Mouse (Mus musculus): ENCODE measurements at regions not wholly inside any gene's neighbourhood (a gene's known extent, or its start where the extent isn't known, plus 50 kb on each side); places are given as distances from the start of the nearest gene placed in this dataset.
A peak's percentile ranks its signal among the peaks of the same experiment; 100 is the strongest.

- H3K4me1 ChIP-seq (replicated peaks), result peaks cover 5% of the 10 kb centered on the region; the same call in 1 of the 2 replicates
- 22% methylated on average over 10 of the region's 10 CpGs for WGBS
- no peak overlapping the region for H3K27ac ChIP-seq
- no peak overlapping the region for H3K4me3 ChIP-seq
- no peak overlapping the region for H3K9ac ChIP-seq
- no peaks in the 10 kb centered on the region for H3K36me3 ChIP-seq
- H3K27me3 ChIP-seq, result 0 out of 2 replicates have a peak, but pooled peaks cover 4% of the 10 kb centered on the region
- no peaks in the 10 kb centered on the region for H3K9me3 ChIP-seq (replicated peaks)
- H3K4me2 ChIP-seq, result 0 out of 2 replicates have a peak overlapping the region, but pooled peaks have one; percentile 17
- no peak for ATAC-seq (replicated peaks; ENCODE audit: insufficient number of reproducible peaks, insufficient read depth, low FRiP score, low read depth)
Measured at GRCm38 (mm10) chr11:114370708-114371107, 297.6 kb upstream of the Rpl38 start.

DNA sequence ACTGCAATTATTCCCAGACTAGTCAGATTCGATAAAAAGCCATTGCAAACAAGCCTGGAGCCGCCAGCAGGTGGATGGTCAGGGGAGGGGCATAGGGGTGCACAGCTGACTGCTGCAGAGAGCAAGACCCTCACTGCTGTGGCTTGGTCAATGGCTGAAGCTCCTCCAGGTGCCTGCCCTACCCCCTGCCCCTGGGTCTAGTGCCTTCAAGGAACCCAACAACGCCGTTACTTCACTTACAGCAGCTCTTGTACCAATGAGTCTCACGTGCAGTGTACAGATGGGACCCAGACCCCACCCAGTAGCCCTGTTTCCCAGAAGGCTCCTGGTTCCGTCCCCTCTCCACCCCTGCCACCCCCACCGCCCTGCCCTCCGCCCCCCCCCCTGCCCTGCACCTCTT is 300.5 kb upstream of the Rpl38 start:
- Histone ChIP-seq H3K36me3 (no peaks in the 10 kb centered on the region), H3K4me2 (no peak overlapping the region), H3K4me1 (replicated peaks) (peaks cover 5% of the 10 kb centered on the region; the same call in 1 of the 2 replicates), H3K4me3 (no peak overlapping the region), H3K9me3 (replicated peaks) (no peaks in the 10 kb centered on the region), H3K9ac (no peak overlapping the region), H3K27me3 (0 out of 2 replicates have a peak, but pooled peaks cover 4% of the 10 kb centered on the region), H3K27ac (no peak overlapping the region)
- no peak for ATAC-seq (replicated peaks; ENCODE audit: insufficient number of reproducible peaks, insufficient read depth, low FRiP score, low read depth)
- WGBS, result 80% methylated on average over 8 of the region's 8 CpGs

GRCm38 (mm10) chr11:114360946-114361345 is 294.1 kb upstream of the Sdk2 start:
- WGBS, result 79% methylated on average over 8 of the region's 8 CpGs
- Histone ChIP-seq H3K4me3 (no peak overlapping the region), H3K27me3 (no peaks in the 10 kb centered on the region), H3K9me3 (replicated peaks) (no peaks in the 10 kb centered on the region), H3K27ac (no peak overlapping the region), H3K36me3 (no peaks in the 10 kb centered on the region), H3K9ac (no peak overlapping the region), H3K4me2 (no peak overlapping the region), H3K4me1 (replicated peaks) (no peaks in the 10 kb centered on the region)
- no peak for ATAC-seq (replicated peaks; ENCODE audit: insufficient number of reproducible peaks, insufficient read depth, low FRiP score, low read depth)

- H3K9me3 ChIP-seq (replicated peaks), result no peaks in the 10 kb centered on the region
- no peak overlapping the region for H3K4me3 ChIP-seq
- no peak overlapping the region for H3K27ac ChIP-seq
- ATAC-seq (replicated peaks; ENCODE audit: insufficient number of reproducible peaks, insufficient read depth, low FRiP score, low read depth), result no peak
- H3K36me3 ChIP-seq, result no peaks in the 10 kb centered on the region
- no peaks in the 10 kb centered on the region for H3K27me3 ChIP-seq
- H3K4me2 ChIP-seq, result no peak overlapping the region
- H3K4me1 ChIP-seq (replicated peaks), result no peaks in the 10 kb centered on the region
- H3K9ac ChIP-seq, result no peak overlapping the region
- WGBS, result 84% methylated on average over 10 of the region's 10 CpGs
Measured at GRCm38 (mm10) chr11:114360321-114360720, 293.5 kb upstream of the Sdk2 start.

DNA sequence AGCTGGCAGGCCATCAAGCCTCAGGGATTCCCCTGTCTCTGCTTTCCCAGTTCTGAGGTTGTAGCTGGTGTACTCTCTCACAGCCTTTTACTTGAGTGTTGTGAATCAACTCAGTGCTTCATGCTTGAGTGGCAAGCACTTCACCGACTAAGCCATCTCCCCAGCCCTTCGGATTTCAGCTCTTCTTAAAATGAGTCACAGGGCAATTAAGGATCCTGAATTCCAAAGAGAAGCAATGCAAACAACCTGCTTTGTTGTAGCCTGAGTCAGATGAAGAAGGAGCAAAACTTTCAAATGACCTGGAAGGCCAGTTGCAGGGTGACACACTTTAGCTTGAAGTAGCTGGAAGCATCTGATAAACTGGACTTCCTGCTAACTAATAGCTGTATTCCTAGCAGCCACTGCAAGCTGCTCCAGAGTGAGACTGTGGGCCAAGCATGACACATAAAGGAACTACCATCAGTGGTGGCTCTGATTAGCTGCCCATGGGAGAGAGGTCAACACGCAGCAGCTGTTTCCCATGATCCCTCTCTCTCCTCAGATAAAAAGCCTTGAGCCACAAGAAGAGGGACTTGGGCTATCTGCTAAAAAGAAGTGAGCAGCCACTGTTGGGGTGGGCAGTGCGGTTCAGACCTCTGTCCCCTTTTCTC is 285.4 kb upstream of the Sdk2 start:
- no peaks in the 10 kb centered on the region for H3K4me1 ChIP-seq (replicated peaks)
- no peaks in the 10 kb centered on the region for H3K36me3 ChIP-seq
- no peaks in the 10 kb centered on the region for H3K9me3 ChIP-seq (replicated peaks)
- no peak overlapping the region for H3K4me3 ChIP-seq
- no peak overlapping the region for H3K9ac ChIP-seq
- no peak overlapping the region for H3K4me2 ChIP-seq
- WGBS, result 51% methylated on average over 4 of the region's 4 CpGs
- no peaks in the 10 kb centered on the region for H3K27me3 ChIP-seq
- ATAC-seq (replicated peaks; ENCODE audit: insufficient number of reproducible peaks, insufficient read depth, low FRiP score, low read depth), result 0 out of 2 replicates have a peak, but pooled peaks have one; percentile 27
- H3K27ac ChIP-seq, result 0 out of 2 replicates have a peak overlapping the region, but pooled peaks have one; percentile 0

DNA sequence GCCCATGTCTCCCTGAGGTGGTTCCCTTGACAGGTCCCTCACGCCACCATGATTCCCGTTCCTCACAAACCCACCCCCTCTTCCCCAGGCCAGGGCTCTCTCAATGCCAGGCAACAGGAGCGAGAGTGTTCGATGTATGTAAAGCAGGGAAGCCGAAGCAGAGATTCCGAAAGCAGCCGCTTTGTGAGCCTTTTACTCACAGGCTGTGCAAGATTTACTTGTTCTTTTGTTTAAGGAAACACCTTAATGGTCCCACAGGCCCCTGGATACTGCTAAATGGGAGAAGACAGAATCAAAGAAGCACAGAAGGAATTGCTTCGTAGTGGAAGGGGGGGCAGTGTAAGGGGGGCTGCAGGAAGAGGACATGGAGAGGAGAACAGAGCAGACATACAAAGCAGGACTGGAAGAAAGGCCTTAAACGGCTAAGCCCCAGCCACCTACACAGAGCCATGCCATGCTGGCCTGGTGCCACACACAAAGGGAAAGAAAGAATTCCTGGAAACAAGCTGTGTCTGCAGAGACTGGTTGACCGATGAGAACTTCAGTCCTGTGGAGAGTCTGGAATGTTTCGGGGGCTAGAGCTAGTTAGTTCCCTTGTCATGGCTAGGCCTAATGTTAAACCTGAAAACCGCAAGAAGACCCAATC is 270.1 kb upstream of the Sdk2 start:
- no peak for ATAC-seq (replicated peaks; ENCODE audit: insufficient number of reproducible peaks, insufficient read depth, low FRiP score, low read depth)
- H3K9ac ChIP-seq, result no peak overlapping the region
- H3K27ac ChIP-seq, result no peak overlapping the region
- no peaks in the 10 kb centered on the region for H3K36me3 ChIP-seq
- H3K9me3 ChIP-seq (replicated peaks), result no peaks in the 10 kb centered on the region
- WGBS, result 74% methylated on average over 12 of the region's 12 CpGs
- no peak overlapping the region for H3K4me2 ChIP-seq
- no peaks in the 10 kb centered on the region; the same call in 1 of the 2 replicates for H3K27me3 ChIP-seq
- H3K4me3 ChIP-seq, result no peak overlapping the region
- H3K4me1 ChIP-seq (replicated peaks), result no peaks in the 10 kb centered on the region; the same call in 1 of the 2 replicates

- Histone ChIP-seq H3K4me2 (no peak overlapping the region), H3K9me3 (replicated peaks) (no peaks in the 10 kb centered on the region), H3K9ac (no peak overlapping the region), H3K27me3 (no peaks in the 10 kb centered on the region; the same call in 1 of the 2 replicates), H3K4me3 (no peak overlapping the region), H3K36me3 (no peaks in the 10 kb centered on the region), H3K4me1 (replicated peaks) (no peaks in the 10 kb centered on the region; the same call in 1 of the 2 replicates), H3K27ac (no peak overlapping the region)
- ATAC-seq (replicated peaks; ENCODE audit: insufficient number of reproducible peaks, insufficient read depth, low FRiP score, low read depth), result no peak
- WGBS, result 47% methylated on average over 10 of the region's 10 CpGs
Measured at GRCm38 (mm10) chr11:114335950-114336838, 269.3 kb upstream of the Sdk2 start.

GRCm38 (mm10) chr11:114331579-114332150 is 264.8 kb upstream of the Sdk2 start:
- H3K27me3 ChIP-seq, result no peaks in the 10 kb centered on the region; the same call in 1 of the 2 replicates

DNA sequence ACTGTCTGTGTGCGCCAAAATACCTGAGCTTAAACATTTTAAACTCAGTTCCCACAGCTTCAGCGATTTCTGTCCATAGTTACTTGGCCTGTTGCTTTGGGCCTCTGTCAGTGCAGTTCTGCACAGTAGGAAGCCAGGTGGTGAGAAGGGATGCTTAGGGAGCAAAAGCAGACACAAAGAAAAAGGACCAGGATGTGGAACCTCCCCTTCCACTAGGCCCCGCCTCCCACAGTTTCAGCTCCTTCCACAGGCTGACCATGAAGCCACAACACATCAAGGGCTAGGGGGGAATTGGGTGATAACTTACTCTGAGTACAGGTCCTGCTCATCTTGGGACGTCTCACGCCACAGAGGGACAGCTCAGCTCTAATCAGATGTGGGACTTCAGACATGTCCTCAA is 263.5 kb upstream of the Sdk2 start:
- Histone ChIP-seq H3K27me3 (no peaks in the 10 kb centered on the region; the same call in 1 of the 2 replicates), H3K4me1 (replicated peaks) (no peaks in the 10 kb centered on the region), H3K27ac (no peak overlapping the region), H3K9me3 (replicated peaks) (no peaks in the 10 kb centered on the region), H3K4me3 (no peak overlapping the region), H3K36me3 (no peaks in the 10 kb centered on the region), H3K9ac (no peak overlapping the region), H3K4me2 (no peak overlapping the region)
- no peak for ATAC-seq (replicated peaks; ENCODE audit: insufficient number of reproducible peaks, insufficient read depth, low FRiP score, low read depth)
- 80% methylated on average over 5 of the region's 5 CpGs for WGBS

More at GRCm38 (mm10) chr11:114331579-114332150, 264.8 kb upstream of the Sdk2 start:
- no peak overlapping the region for H3K4me2 ChIP-seq
- no peak overlapping the region for H3K9ac ChIP-seq
- 61% methylated on average over 5 of the region's 5 CpGs for whole genome bisulfite sequencing
- no peaks in the 10 kb centered on the region for H3K36me3 ChIP-seq
- no peaks in the 10 kb centered on the region; the same call in 1 of the 2 replicates for H3K4me1 ChIP-seq (replicated peaks)
- peak overlapping the region; percentile 57 for H3K27ac ChIP-seq
- no peak for ATAC-seq (replicated peaks; ENCODE audit: insufficient number of reproducible peaks, insufficient read depth, low FRiP score, low read depth)
- H3K9me3 ChIP-seq (replicated peaks), result no peaks in the 10 kb centered on the region
- H3K4me3 ChIP-seq, result no peak overlapping the region

DNA sequence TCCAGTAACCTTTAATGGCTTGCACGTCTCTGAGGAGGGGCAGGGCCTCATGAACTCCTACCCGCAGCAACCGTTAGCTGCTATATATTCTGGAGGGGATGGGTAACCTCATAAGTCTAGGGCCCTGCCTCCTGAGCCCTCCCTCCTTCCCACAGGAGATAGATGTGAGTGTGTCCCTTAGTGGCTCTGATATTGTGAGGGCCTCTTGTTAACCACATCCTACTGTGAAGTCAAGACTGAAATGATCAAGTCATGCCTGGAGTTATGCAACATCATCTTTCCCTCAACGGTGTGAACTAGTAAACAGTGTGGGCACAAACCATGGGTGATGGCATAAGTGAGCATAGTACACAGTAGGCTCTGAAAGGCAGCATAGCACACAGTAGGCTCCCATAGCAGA is 255.8 kb upstream of the Sdk2 start:
- Histone ChIP-seq H3K4me3 (no peak overlapping the region), H3K27ac (no peak overlapping the region), H3K4me1 (replicated peaks) (peaks cover 3% of the 10 kb centered on the region; the same call in 1 of the 2 replicates), H3K27me3 (no peaks in the 10 kb centered on the region), H3K9ac (no peak overlapping the region), H3K9me3 (replicated peaks) (no peaks in the 10 kb centered on the region), H3K36me3 (no peaks in the 10 kb centered on the region), H3K4me2 (no peak overlapping the region)
- WGBS, result 70% methylated on average over 4 of the region's 4 CpGs
- peak; percentile 39; the same call in 1 of the 2 replicates for ATAC-seq (replicated peaks; ENCODE audit: insufficient number of reproducible peaks, insufficient read depth, low FRiP score, low read depth)

- ATAC-seq (replicated peaks; ENCODE audit: insufficient number of reproducible peaks, insufficient read depth, low FRiP score, low read depth), result no peak
- peaks cover 5% of the 10 kb centered on the region; the same call in 1 of the 2 replicates for H3K4me1 ChIP-seq (replicated peaks)
- H3K9me3 ChIP-seq (replicated peaks), result no peaks in the 10 kb centered on the region
- no peak overlapping the region for H3K9ac ChIP-seq
- H3K4me2 ChIP-seq, result no peak overlapping the region
- no peaks in the 10 kb centered on the region for H3K36me3 ChIP-seq
- H3K27me3 ChIP-seq, result no peaks in the 10 kb centered on the region
- WGBS, result 77% methylated on average over 12 of the region's 12 CpGs
- H3K4me3 ChIP-seq, result no peak overlapping the region
- H3K27ac ChIP-seq, result 0 out of 2 replicates have a peak overlapping the region, but pooled peaks have one; percentile 7
Measured at GRCm38 (mm10) chr11:114321974-114322373, 255.1 kb upstream of the Sdk2 start.
